Mouse (Mus musculus): ENCODE results near the gene Sstr4. TPM values are rescaled to one million over a fixed set of nuclear protein-coding genes. Genes with fewer than 3 reads are reported as not detected.

Sstr4 gene
- 0.03 TPM in 1 of 2 replicates, not detected in the other for polyA plus RNA-seq (2012; rRNA removed)

GRCm38 (mm10) chr2:148395131-148396051 is at the start of gene Sstr4:
Sstr4 (plus strand) TSS chr2:148395344.

GRCm38 (mm10) chr2:148407870-148408760 is 13.0 kb downstream of the Sstr4 start, which contains the start of gene Thbd:
Thbd (minus strand) TSS chr2:148408188.

GRCm38 (mm10) chr2:148443249-148443958 is 48.3 kb downstream of the Sstr4 start, which contains the start of gene Cd93:
Cd93 (minus strand) TSS chr2:148443563.

Other genes with a start within 250 kb of the Sstr4 start
- gene Thbd, start 12.8 kb downstream of the Sstr4 start, polyA plus RNA-seq (2012; rRNA removed), result 0.80 and 0.84 TPM in 2 replicates
- 1.8 and 1.9 TPM in 2 replicates for gene Cd93, start 48.2 kb downstream of the Sstr4 start, polyA plus RNA-seq (2012; rRNA removed)